In genomic region chr7:126248088-126248487, GRCm38 (mm10) we compare ENCODE assay signal across 8 mouse cellular contexts. TPM values are rescaled to one million over a fixed set of nuclear protein-coding genes. Genes with fewer than 3 reads are reported as not detected.
DNase-seq lines count a peak whose midpoint lies in the region; ATAC-seq and TF ChIP-seq lines count a peak whose summit lies in the region.

No protein-coding gene starts in this region.

- H3K4me1 ChIP-seq in cortical plate, adult 2 months (ENCODE audit: control insufficient read depth, insufficient read depth, low read length): peaks cover 3% of the 10 kb centered on the region; the same call in 1 of the 2 replicates
- 0 out of 2 replicates have a peak, but pooled peaks cover 15% of the 10 kb centered on the region for H3K4me1 ChIP-seq in heart, embryonic 11.5 days (ENCODE audit: control insufficient read depth, insufficient read depth, low read length)
- peaks cover 10% of the 10 kb centered on the region for H3K4me1 ChIP-seq in limb, embryonic 15.5 days

- no peaks in the 10 kb centered on the region for H3K9me3 ChIP-seq in heart, embryonic 11.5 days (replicated peaks; ENCODE audit: control insufficient read depth, low read length)
- H3K9me3 ChIP-seq in limb, embryonic 15.5 days: no peaks in the 10 kb centered on the region

- no peak overlapping the region for H3K27ac ChIP-seq in cortical plate, adult 2 months (ENCODE audit: insufficient read depth, low read length)
- H3K27ac ChIP-seq in heart, embryonic 11.5 days (ENCODE audit: low read depth, low read length): peak overlapping the region; percentile 31
- H3K27ac ChIP-seq in limb, embryonic 15.5 days: no peak overlapping the region

- peak overlapping the region; percentile 56 for H3K9ac ChIP-seq in heart, embryonic 11.5 days (ENCODE audit: low read depth, low read length)
- H3K9ac ChIP-seq in limb, embryonic 15.5 days: no peak overlapping the region

- TF ChIP-seq CTCF in cortical plate, adult 2 months (IDR thresholded peaks at IDR 0.05; ENCODE audit: extremely low read depth, insufficient read depth, low read length): no peak

- ATAC-seq in heart, embryonic 11.5 days (replicated peaks; ENCODE audit: insufficient number of reproducible peaks, low FRiP score, low TSS enrichment): peak; percentile 46
- ATAC-seq in limb, embryonic 15.5 days (ENCODE audit: insufficient number of reproducible peaks, low FRiP score, low TSS enrichment, low read depth): no peak; the same call in 1 of the 2 replicates

- TF ChIP-seq POLR2A in cortical plate, adult 2 months (IDR thresholded peaks at IDR 0.05; ENCODE audit: extremely low read depth, insufficient read depth, low read length): 0 out of 2 replicates have a peak, but pooled peaks have one; percentile 24

- peak overlapping the region; percentile 63 for H3K4me2 ChIP-seq in heart, embryonic 11.5 days
- peak overlapping the region; percentile 30; the same call in 1 of the 2 replicates for H3K4me2 ChIP-seq in limb, embryonic 15.5 days

- WGBS in heart, embryonic 11.5 days (ENCODE audit: insufficient replicate concordance): 3% methylated on average over 6 of the region's 6 CpGs
- 6% methylated on average over 6 of the region's 6 CpGs for WGBS in limb, embryonic 15.5 days

- 0 out of 2 replicates have a peak, but pooled peaks cover 2% of the 10 kb centered on the region for H3K27me3 ChIP-seq in heart, embryonic 11.5 days (ENCODE audit: control insufficient read depth, insufficient read depth, low read length)
- H3K27me3 ChIP-seq in limb, embryonic 15.5 days: peaks cover 13% of the 10 kb centered on the region; the same call in 1 of the 2 replicates

- no peaks in the 10 kb centered on the region for H3K36me3 ChIP-seq in heart, embryonic 11.5 days (ENCODE audit: control insufficient read depth, insufficient read depth, low read length)
- no peaks in the 10 kb centered on the region for H3K36me3 ChIP-seq in limb, embryonic 15.5 days

- peak overlapping the region; percentile 31 for H3K4me3 ChIP-seq in cortical plate, adult 2 months (ENCODE audit: insufficient read depth, low read length)
- peak overlapping the region; percentile 33 for H3K4me3 ChIP-seq in heart, embryonic 11.5 days (ENCODE audit: low read depth, low read length)
- H3K4me3 ChIP-seq in limb, embryonic 15.5 days: peak overlapping the region; percentile 8; the same call in 1 of the 2 replicates

- DNase-seq in embryo, embryonic 10 days (ENCODE audit: low spot score): peak; percentile 34
- no peak for DNase-seq in embryo, embryonic 9.5 days (ENCODE audit: extremely low spot score)
- DNase-seq in MN1 (ENCODE audit: low spot score): no peak
- DNase-seq in urinary bladder, postnatal 10 days (ENCODE audit: low spot score): no peak
- DNase-seq in lung, postnatal 36 days: no peak

RNA-seq across cellular contexts. Expression of gene Sbk1, which starts 24.3 kb away (rescaled TPM):
- polyA plus RNA-seq in cortical plate, adult 2 months (2012; rRNA removed): 46.1 and 49.2 TPM in 2 replicates
- polyA plus RNA-seq in heart, embryonic 11.5 days (2014; fragmentation: Nextera tagmentation; extraction: Ambion mirVana): 16.7 and 17.6 TPM in 2 replicates
- 23.0 and 29.0 TPM in 2 replicates for polyA plus RNA-seq in limb, embryonic 15.5 days (2015; fragmentation: Nextera tagmentation; extraction: Ambion mirVana)

RNA-seq across cellular contexts. Expression of gene Xpo6, which starts 47.8 kb away (rescaled TPM):
- polyA plus RNA-seq in cortical plate, adult 2 months (2012; rRNA removed): 140 and 149 TPM in 2 replicates
- 39.9 and 44.3 TPM in 2 replicates for polyA plus RNA-seq in heart, embryonic 11.5 days (2014; fragmentation: Nextera tagmentation; extraction: Ambion mirVana)
- 34.3 and 43.7 TPM in 2 replicates for polyA plus RNA-seq in limb, embryonic 15.5 days (2015; fragmentation: Nextera tagmentation; extraction: Ambion mirVana)
